Mouse (Mus musculus) adrenal gland, postnatal 4 days (tissue): ENCODE measurements around the gene Xirp1. TPM values are rescaled to one million over a fixed set of nuclear protein-coding genes. Genes with fewer than 3 reads are reported as not detected.

ENCODE experiments used
- DNase-seq, 2 experiments: peaks; one replicate each; pipeline ENCODE4 v3.0.0; 2021 to 2022; ENCODE audit warnings: low spot score in 2 of 2, mixed read lengths in 2 of 2
- long read RNA-seq, 2 experiments: library from polyadenylated mRNA; stranded (forward); transcript quantifications; one replicate each; pipeline ENCODE4 v2.0.0; 2021
- total RNA-seq, 2 experiments: library from RNA; stranded (reverse); gene quantifications; 2 replicates each; pipeline ENCODE4 v1.2.3; 2021

Gene Xirp1
- total RNA-seq: 1 to 10 TPM; 2.2 to 5.6 TPM
- long read RNA-seq, experiment 1, full-length matches to known transcripts: 1 of 2 reads
- long read RNA-seq, experiment 1, partial matches to known transcripts: 1 of 2 reads
- long read RNA-seq, experiment 1, other reads (novel, unspliced or antisense): 0 of 2 reads
- long read RNA-seq, experiment 2, partial matches to known transcripts: 0 of 1 reads
- long read RNA-seq, experiment 2, other reads (novel, unspliced or antisense): 1 of 1 reads

- no peak for DNase-seq
Measured at GRCm38 (mm10) chr9:120023086-120023811, at the start of gene Xirp1. Gene Xirp1 (minus strand): TSS chr9:120023598.

GRCm38 (mm10) chr9:120073169-120073568 is 49.8 kb upstream of the Xirp1 start:
- peak; percentile 43 to 79 for DNase-seq

DNA sequence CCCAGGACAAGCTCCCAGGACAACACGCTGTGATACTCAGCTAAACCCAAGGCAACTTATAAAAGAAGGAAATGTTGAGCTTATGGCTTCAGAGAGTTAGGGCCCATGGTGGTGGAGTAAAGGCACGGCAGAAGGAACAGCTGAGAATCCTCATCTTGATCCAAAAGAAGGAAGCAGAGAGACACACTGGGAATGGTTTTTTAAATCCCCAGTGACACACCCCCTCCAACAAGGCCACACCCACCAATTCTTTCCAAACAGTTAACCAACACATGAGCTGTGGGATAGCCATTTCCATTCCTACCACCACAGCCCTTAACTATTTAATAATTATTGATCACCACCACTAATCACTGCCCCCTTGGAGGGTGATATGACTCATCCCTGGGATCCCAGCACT is 47.9 kb upstream of the Xirp1 start:
- no peak for DNase-seq

- DNase-seq: no peak
Measured at GRCm38 (mm10) chr9:120069779-120070178, 46.4 kb upstream of the Xirp1 start, which contains the start of gene Cx3cr1. Gene Cx3cr1 (minus strand): TSS chr9:120069879.

GRCm38 (mm10) chr9:120068047-120068446 is 44.6 kb upstream of the Xirp1 start:
- no peak for DNase-seq

- no peak for DNase-seq
Measured at GRCm38 (mm10) chr9:120067609-120068008, 44.2 kb upstream of the Xirp1 start.

DNA sequence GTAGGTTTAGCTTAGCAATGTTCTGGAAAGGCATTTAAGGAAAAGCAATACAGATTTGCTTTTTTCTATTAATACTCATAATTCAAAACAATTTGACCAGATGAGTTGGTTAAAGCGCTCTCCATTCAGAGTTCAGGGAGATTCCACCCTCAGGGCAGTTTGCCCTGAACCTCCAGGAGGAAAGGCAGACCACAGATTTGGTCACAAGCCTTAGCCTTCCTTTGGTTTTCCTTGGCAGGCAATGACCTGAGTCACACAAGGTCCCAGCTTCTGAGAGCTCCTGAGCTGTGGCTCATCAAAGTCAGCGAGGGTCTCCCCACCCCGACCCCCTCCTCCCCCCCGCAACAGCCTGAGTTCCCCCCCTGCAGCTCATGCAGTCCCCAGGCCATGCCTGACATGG is 40.9 kb upstream of the Xirp1 start:
- DNase-seq: no peak

- DNase-seq: no peak
Measured at GRCm38 (mm10) chr9:120058730-120059129, 35.3 kb upstream of the Xirp1 start.

- DNase-seq: no peak
Measured at GRCm38 (mm10) chr9:120056201-120056600, 32.8 kb upstream of the Xirp1 start.

DNA sequence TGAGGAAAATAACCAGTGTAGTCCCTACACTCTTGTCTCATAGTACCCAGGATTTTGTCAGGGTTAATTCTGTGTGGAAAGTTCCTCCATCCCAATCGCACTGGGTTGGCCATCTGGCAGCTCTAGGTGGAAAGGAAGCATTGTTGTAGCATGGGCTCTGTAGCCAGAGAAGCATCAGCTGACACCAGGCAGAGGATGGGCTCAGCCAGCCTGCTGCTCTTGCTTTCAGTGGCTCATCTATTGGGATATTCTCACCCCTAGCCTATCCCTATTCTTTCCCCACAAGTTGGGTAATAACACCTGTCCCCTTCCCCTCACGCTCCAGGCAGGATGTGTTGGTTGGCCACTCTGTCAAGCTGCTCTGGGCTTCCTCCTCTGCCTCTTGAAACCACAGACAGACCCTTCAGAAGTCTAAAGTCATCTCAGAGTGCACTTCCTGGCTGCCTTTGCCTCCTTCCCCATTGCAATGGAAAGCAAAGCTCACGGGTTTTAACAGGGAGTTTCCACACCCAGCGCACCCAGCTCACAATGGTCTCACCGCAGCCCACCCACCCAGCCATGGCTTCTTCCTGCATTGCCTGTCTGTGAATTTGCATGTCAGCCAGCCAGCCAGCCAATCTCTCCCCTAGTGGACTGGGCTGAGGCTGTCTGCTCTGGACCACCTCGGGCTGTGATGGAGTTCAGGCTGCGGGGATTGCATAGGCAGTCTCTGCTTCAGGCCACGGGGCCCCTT is 31.3 kb upstream of the Xirp1 start:
- DNase-seq: no peak

DNA sequence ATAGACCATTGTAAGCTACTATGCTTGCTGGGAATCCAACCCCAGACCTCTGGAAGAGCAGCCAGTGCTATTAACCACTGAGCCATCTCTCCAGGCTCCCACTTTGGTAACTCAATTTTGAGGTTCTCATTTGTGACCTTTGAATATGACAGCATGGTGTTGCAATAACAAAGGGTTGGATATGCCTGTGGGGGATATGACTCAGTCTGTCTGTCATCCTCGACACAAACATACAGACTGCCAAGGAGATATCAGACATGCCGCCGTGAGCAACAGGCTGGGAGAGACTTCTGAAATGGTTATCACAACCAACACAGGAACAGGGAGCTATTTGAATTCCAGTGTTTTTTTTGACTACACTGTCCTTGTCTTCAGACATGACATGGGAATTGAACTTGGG is 26.0 kb upstream of the Xirp1 start:
- DNase-seq: no peak

- DNase-seq: no peak
Measured at GRCm38 (mm10) chr9:120048495-120048894, 25.1 kb upstream of the Xirp1 start.

GRCm38 (mm10) chr9:120043115-120043514 is 19.7 kb upstream of the Xirp1 start:
- DNase-seq: no peak

- no peak for DNase-seq
Measured at GRCm38 (mm10) chr9:120037414-120037813, 14.0 kb upstream of the Xirp1 start.

DNA sequence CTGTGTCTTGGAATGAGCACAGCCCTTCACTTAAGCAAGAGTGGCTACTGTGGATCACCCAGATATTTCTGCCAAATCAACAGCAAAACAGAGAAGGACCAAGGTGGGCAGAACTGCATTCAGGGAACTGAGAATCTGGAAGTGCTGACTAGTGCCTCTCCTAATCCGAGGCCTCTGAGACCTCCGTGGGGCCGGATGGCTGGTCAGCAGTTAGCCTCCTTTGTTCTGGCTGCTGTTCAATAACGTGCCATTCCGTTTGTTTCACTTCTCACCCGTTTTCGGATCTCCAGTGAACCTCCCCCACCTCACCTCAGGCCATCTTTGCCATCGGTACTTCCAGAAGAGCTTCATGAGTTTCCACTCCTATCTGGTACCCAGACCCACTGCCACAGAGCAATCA is 11.0 kb upstream of the Xirp1 start:
- DNase-seq: no peak

DNA sequence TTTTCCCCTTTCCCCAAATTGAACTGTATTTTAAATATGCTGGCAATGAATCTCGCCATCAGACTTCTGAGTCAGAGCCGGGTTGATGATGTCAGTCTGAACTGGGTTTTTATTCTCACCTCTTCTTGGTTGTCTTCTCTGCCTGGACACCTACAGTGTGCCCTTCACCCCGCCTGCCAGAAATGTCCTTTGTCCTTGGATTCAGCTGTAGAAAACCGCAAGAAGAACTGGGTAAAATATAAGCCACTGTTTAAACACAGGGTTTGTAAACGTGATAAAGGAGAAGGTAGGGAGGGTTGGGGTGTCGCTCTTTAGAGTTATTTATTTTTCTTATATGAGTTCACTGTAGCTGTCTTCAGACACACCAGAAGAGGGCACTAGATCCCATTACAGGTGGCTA is 9.3 kb upstream of the Xirp1 start:
- no peak for DNase-seq

- DNase-seq: no peak
Measured at GRCm38 (mm10) chr9:120030421-120030820, 7.0 kb upstream of the Xirp1 start.

GRCm38 (mm10) chr9:120029880-120030279 is 6.5 kb upstream of the Xirp1 start:
- no peak for DNase-seq

- no peak for DNase-seq
Measured at GRCm38 (mm10) chr9:120027401-120028151, 4.2 kb upstream of the Xirp1 start.

GRCm38 (mm10) chr9:120024625-120025024 is 1.2 kb upstream of the Xirp1 start:
- DNase-seq: no peak

- no peak for DNase-seq
Measured at GRCm38 (mm10) chr9:120024171-120024570, 773 bp upstream of the Xirp1 start.
